Mouse (Mus musculus): ENCODE data around the gene Fig4.

DNA sequence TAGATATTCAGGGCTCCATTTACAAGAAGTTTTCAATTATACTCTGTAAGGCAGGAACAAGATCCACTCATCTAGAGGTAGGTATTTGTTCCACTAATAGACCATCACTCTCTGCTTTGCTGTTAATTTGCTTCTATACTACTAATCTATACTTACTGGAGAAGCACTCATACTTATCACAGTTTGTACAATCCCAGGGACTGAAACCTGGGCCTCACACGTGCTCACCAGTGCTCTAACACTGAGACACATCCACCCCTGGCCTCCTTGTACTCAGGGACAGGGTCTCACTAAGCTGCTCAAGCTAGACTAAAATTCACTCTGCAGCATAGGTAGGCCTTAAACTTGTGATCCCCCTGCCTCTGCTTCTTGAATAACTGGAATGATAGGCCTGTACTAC, 41.8 kb downstream of the Fig4 start:
- no peak for TF ChIP-seq ZNF384 (IDR thresholded peaks at IDR 0.05; ENCODE audit: low read depth, low read length)
- TF ChIP-seq CTCF (IDR thresholded peaks at IDR 0.05 in 2 of 3, conservative IDR thresholded peaks at IDR 0.05 in 1 of 3; ENCODE audit: control insufficient read depth in 1 of 3, insufficient read depth in 1 of 3, low read depth in 2 of 3, low read length in 3 of 3, poor library complexity in 1 of 3, severe bottlenecking in 1 of 3), result no peak
- no peak for TF ChIP-seq POLR2A (IDR thresholded peaks at IDR 0.05; ENCODE audit: control insufficient read depth in 1 of 2, insufficient read depth in 1 of 2, low read depth in 1 of 2, low read length in 2 of 2, poor library complexity in 1 of 2)
- no peak for TF ChIP-seq EP300 (IDR thresholded peaks at IDR 0.05; ENCODE audit: low read depth in 1 of 2, low read length in 2 of 2)
- no peak for TF ChIP-seq CHD1 (IDR thresholded peaks at IDR 0.05; ENCODE audit: low read depth, low read length)
- TF ChIP-seq SIN3A (IDR thresholded peaks at IDR 0.05; ENCODE audit: low read length), result no peak
- TF ChIP-seq RCOR1 (IDR thresholded peaks at IDR 0.05; ENCODE audit: low read depth, low read length), result no peak
- no peak for TF ChIP-seq TCF12 (IDR thresholded peaks at IDR 0.05; ENCODE audit: low read depth, low read length)
- no peak for TF ChIP-seq POLR2AphosphoS5 (IDR thresholded peaks at IDR 0.05; ENCODE audit: borderline replicate concordance, low read depth, low read length)
- no peak for TF ChIP-seq USF1 (IDR thresholded peaks at IDR 0.05; ENCODE audit: low read depth, low read length)
- TF ChIP-seq JUND (IDR thresholded peaks at IDR 0.05; ENCODE audit: low read depth, low read length), result no peak
- TF ChIP-seq USF2 (IDR thresholded peaks at IDR 0.05; ENCODE audit: borderline replicate concordance in 1 of 2, insufficient read depth in 1 of 2, low read depth in 1 of 2, low read length in 2 of 2), result no peak
- no peak for TF ChIP-seq MAX (IDR thresholded peaks at IDR 0.05; ENCODE audit: low read length)
- TF ChIP-seq MAFK (IDR thresholded peaks at IDR 0.05; ENCODE audit: borderline replicate concordance, low read depth, low read length), result no peak
